Mouse (Mus musculus): ENCODE results near the gene Gm4763.

DNA sequence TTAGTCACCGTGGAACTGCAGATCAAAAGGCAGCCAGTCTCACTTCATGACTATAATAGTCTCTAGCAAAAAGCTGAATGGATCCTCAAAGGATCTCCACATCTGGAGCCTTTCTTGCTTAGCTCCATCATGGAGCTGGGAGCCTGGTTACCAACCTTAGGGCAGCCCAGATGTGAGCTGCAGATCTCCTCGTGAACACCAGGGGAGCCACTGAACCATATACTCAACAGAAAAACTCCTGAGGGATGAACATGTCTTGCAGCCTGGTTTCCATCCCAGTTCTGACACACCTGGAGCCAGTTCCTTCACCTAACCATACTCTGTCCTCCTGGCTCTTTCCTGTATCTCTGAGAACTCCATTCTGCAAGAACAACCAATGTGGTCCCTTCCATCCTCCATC, 49.4 kb upstream of the Gm4763 start:
- TF ChIP-seq CTCF (IDR thresholded peaks at IDR 0.05; ENCODE audit: control insufficient read depth, insufficient read depth, low read length) (no peak), POLR2A (IDR thresholded peaks at IDR 0.05; ENCODE audit: borderline replicate concordance, control insufficient read depth, low read depth, low read length) (no peak)
